Comparison of ENCODE assay signal across 17 mouse cellular contexts in genomic region chr1:78817756-78818155, GRCm38 (mm10). TPM values are rescaled to one million over a fixed set of nuclear protein-coding genes. Genes with fewer than 3 reads are reported as not detected.
A peak's percentile ranks its signal among the peaks of the same experiment; 100 is the strongest.
DNase-seq lines count a peak whose midpoint lies in the region; ATAC-seq and TF ChIP-seq lines count a peak whose summit lies in the region.
"Had no signal": no experiment of that assay in that cellular context is flagged by ENCODE, and none has a peak within 500 bp of the region (broad histone marks: within the 10 kb centered on the region; RNA-seq: fewer than 3 reads in every experiment).

No protein-coding gene starts in this region.

- H3K9ac ChIP-seq in heart, embryonic 16.5 days (ENCODE audit: low read length) = no peak overlapping the region
- no peak overlapping the region for H3K9ac ChIP-seq in lung, postnatal 0 days (replicated peaks; ENCODE audit: low read depth)
- H3K9ac ChIP-seq in intestine, embryonic 15.5 days = no peak overlapping the region
- H3K9ac ChIP-seq: forebrain, embryonic 13.5 days; hindbrain, embryonic 14.5 days; liver, embryonic 14.5 days had no signal

- no peaks in the 10 kb centered on the region for H3K27me3 ChIP-seq in heart, embryonic 16.5 days (ENCODE audit: control insufficient read depth, insufficient read depth, low read length)
- H3K27me3 ChIP-seq in lung, postnatal 0 days (replicated peaks; ENCODE audit: insufficient read depth, low read length) = no peaks in the 10 kb centered on the region
- H3K27me3 ChIP-seq in intestine, embryonic 15.5 days (replicated peaks) = no peaks in the 10 kb centered on the region
- H3K27me3 ChIP-seq in small intestine, adult 2 months (ENCODE audit: control insufficient read depth, insufficient read depth, low read length) = no peaks in the 10 kb centered on the region
- H3K27me3 ChIP-seq: CH12.LX; forebrain, embryonic 13.5 days had no signal

- peak overlapping the region; percentile 31 for H3K4me2 ChIP-seq in heart, embryonic 16.5 days (ENCODE audit: low read depth, low read length)
- H3K4me2 ChIP-seq in lung, postnatal 0 days (replicated peaks; ENCODE audit: low read depth, low read length) = peak overlapping the region; percentile 39
- H3K4me2 ChIP-seq in intestine, embryonic 15.5 days (replicated peaks) = peak overlapping the region; percentile 36
- H3K4me2 ChIP-seq: forebrain, embryonic 13.5 days; hindbrain, embryonic 14.5 days had no signal

- no peaks in the 10 kb centered on the region for H3K9me3 ChIP-seq in heart, embryonic 16.5 days (replicated peaks; ENCODE audit: control insufficient read depth, low read length)
- H3K9me3 ChIP-seq in lung, postnatal 0 days (ENCODE audit: low read length) = no peaks in the 10 kb centered on the region
- no peaks in the 10 kb centered on the region for H3K9me3 ChIP-seq in intestine, embryonic 15.5 days
- H3K9me3 ChIP-seq: forebrain, embryonic 13.5 days; midbrain, embryonic 10.5 days had no signal

- intact Hi-C loops in heart, postnatal 36 days (cut with DNase I) = loop anchor here (2.0 to 5.0 kb wide), 2 partner anchors 45 to 70 kb away; no protein-coding TSS in a partner anchor

- H3K36me3 ChIP-seq in heart, embryonic 16.5 days (ENCODE audit: control insufficient read depth, insufficient read depth) = no peaks in the 10 kb centered on the region
- H3K36me3 ChIP-seq in lung, postnatal 0 days (ENCODE audit: insufficient read depth, low read length) = no peaks in the 10 kb centered on the region
- H3K36me3 ChIP-seq in intestine, embryonic 15.5 days = no peaks in the 10 kb centered on the region
- no peaks in the 10 kb centered on the region for H3K36me3 ChIP-seq in small intestine, adult 2 months (ENCODE audit: control insufficient read depth, insufficient read depth, low read length)
- H3K36me3 ChIP-seq: midbrain, embryonic 10.5 days had no signal

- peaks cover 22% of the 10 kb centered on the region for H3K4me1 ChIP-seq in heart, embryonic 16.5 days (ENCODE audit: control insufficient read depth, insufficient read depth, low read length)
- H3K4me1 ChIP-seq in lung, postnatal 0 days (ENCODE audit: insufficient read depth, low read depth, low read length) = no peaks in the 10 kb centered on the region; the same call in 1 of the 2 replicates
- peaks cover 33% of the 10 kb centered on the region for H3K4me1 ChIP-seq in intestine, embryonic 15.5 days (replicated peaks)
- peaks cover 5% of the 10 kb centered on the region; the same call in 1 of the 2 replicates for H3K4me1 ChIP-seq in small intestine, adult 2 months (ENCODE audit: control insufficient read depth, insufficient read depth, insufficient read length, low read length)

- WGBS in heart, embryonic 16.5 days = 80% methylated on average over 16 of the region's 16 CpGs
- 76% methylated on average over 16 of the region's 16 CpGs for WGBS in lung, postnatal 0 days
- 88% methylated on average over 16 of the region's 16 CpGs for WGBS in intestine, embryonic 15.5 days
- 88% methylated on average over 16 of the region's 16 CpGs for WGBS in small intestine, adult 2 months

- no peak for ATAC-seq in heart, embryonic 16.5 days (replicated peaks; ENCODE audit: extremely low read depth, insufficient read depth, low FRiP score)
- ATAC-seq in lung, postnatal 0 days = no peak
- no peak for ATAC-seq in intestine, embryonic 15.5 days
- ATAC-seq: forebrain, embryonic 13.5 days had no signal

- no peak for TF ChIP-seq CTCF in lung, postnatal 0 days (IDR thresholded peaks at IDR 0.05)
- no peak for TF ChIP-seq CTCF in small intestine, adult 2 months (IDR thresholded peaks at IDR 0.05; ENCODE audit: extremely low read depth, insufficient read length, insufficient replicate concordance, low read depth, low read length)

- TF ChIP-seq POLR2A in small intestine, adult 2 months (IDR thresholded peaks at IDR 0.05; ENCODE audit: low read depth, low read length) = no peak

- TF ChIP-seq EP300 in lung, postnatal 0 days (IDR thresholded peaks at IDR 0.05) = no peak

- H3K4me3 ChIP-seq in heart, embryonic 16.5 days (ENCODE audit: low read length) = peak overlapping the region; percentile 13
- H3K4me3 ChIP-seq in lung, postnatal 0 days (ENCODE audit: low read depth, low read length) = peak overlapping the region; percentile 27
- H3K4me3 ChIP-seq in intestine, embryonic 15.5 days (replicated peaks) = no peak overlapping the region
- H3K4me3 ChIP-seq in small intestine, adult 2 months (ENCODE audit: low read depth, low read length) = peak overlapping the region; percentile 43
- H3K4me3 ChIP-seq: forebrain, embryonic 13.5 days; midbrain, embryonic 10.5 days had no signal

- no peak for DNase-seq in heart, postnatal 36 days
- DNase-seq in lung, postnatal 0 days (ENCODE audit: low spot score) = no peak
- no peak for DNase-seq in lung, postnatal 14 days
- DNase-seq in layer of hippocampus, postnatal 25 days (ENCODE audit: extremely low spot score in 1 of 2, low spot score in 1 of 2) = no peak
- no peak for DNase-seq in adipocyte (ENCODE audit: low spot score)
- DNase-seq: adrenal gland, adult 2 months; cerebellum, adult 9-11 months; right cerebral cortex, postnatal 4 days; thymus, adult 2 months had no signal

- no peak overlapping the region for H3K27ac ChIP-seq in heart, embryonic 16.5 days (ENCODE audit: low read length)
- H3K27ac ChIP-seq in lung, postnatal 0 days (ENCODE audit: low read length) = no peak overlapping the region; the same call in 1 of the 2 replicates
- H3K27ac ChIP-seq in intestine, embryonic 15.5 days = no peak overlapping the region
- 0 out of 2 replicates have a peak overlapping the region, but pooled peaks have one; percentile 21 for H3K27ac ChIP-seq in small intestine, adult 2 months (ENCODE audit: insufficient read depth, low read depth, low read length)
- H3K27ac ChIP-seq: forebrain, embryonic 13.5 days; hindbrain, embryonic 14.5 days; liver, embryonic 14.5 days; midbrain, embryonic 10.5 days had no signal

RNA-seq across cellular contexts. Expression of gene Kcne4, which starts 1.2 kb away (rescaled TPM):
- polyA plus RNA-seq in heart, embryonic 16.5 days (2015; fragmentation: Nextera tagmentation; extraction: Ambion mirVana) = 4.2 and 5.3 TPM in 2 replicates
- total RNA-seq in heart, postnatal 36 days (2021) = 1 to 10 TPM; 1.5 TPM
- 10.1 and 12.6 TPM in 2 replicates for polyA plus RNA-seq in lung, postnatal 0 days (2015; fragmentation: Nextera tagmentation; extraction: Ambion mirVana)
- polyA plus RNA-seq in intestine, embryonic 15.5 days (2015; fragmentation: Nextera tagmentation; extraction: Ambion mirVana) = 5.7 and 6.3 TPM in 2 replicates
- polyA plus RNA-seq in small intestine, adult 2 months (2012; rRNA removed) = 0.20 and 0.29 TPM in 2 replicates
- under 1 TPM; 0.62 to 0.73 TPM for total RNA-seq in layer of hippocampus, postnatal 25 days (2021)
- total RNA-seq: CH12.LX had no signal
